Mouse (Mus musculus) heart, embryonic 16.5 days (tissue): ENCODE measurements at regions not wholly inside any gene's neighbourhood (a gene's known extent, or its start where the extent isn't known, plus 50 kb on each side); places are given as distances from the start of the nearest gene placed in this dataset.

Experiments
- ATAC-seq: fragments of 200-750 bp; cut with Nextera tagmentation; replicated peaks from 2 replicates; pipeline ENCODE4 v1.8.0; 2017; ENCODE audit warnings: moderate number of reproducible peaks; ENCODE audit not compliant: insufficient read depth, low FRiP score; ENCODE audit errors: extremely low read depth
- H3K27ac ChIP-seq: fragments of 300-500 bp; sonication (generic); 2 replicates; pipeline ENCODE4 v1.5.1; 2014; ENCODE audit warnings: mild to moderate bottlenecking, low read length, control low read depth, moderate library complexity
- H3K27me3 ChIP-seq: fragments of 300-500 bp; sonication (generic); 2 replicates; pipeline ENCODE4 v1.6.1; 2014; ENCODE audit warnings: low read length, mixed read lengths; ENCODE audit not compliant: control insufficient read depth, insufficient read depth
- H3K36me3 ChIP-seq: fragments of 300-500 bp; sonication (generic); 2 replicates; pipeline ENCODE4 v1.6.1; 2014; ENCODE audit not compliant: control insufficient read depth, insufficient read depth
- H3K4me1 ChIP-seq: fragments of 300-500 bp; sonication (generic); 2 replicates; pipeline ENCODE4 v1.6.1; 2014; ENCODE audit warnings: low read length, mixed read lengths; ENCODE audit not compliant: control insufficient read depth, insufficient read depth
- H3K4me2 ChIP-seq: fragments of 300-500 bp; sonication (generic); 2 replicates; pipeline ENCODE4 v1.6.1; 2014; ENCODE audit warnings: low read depth, mild to moderate bottlenecking, control low read depth, low read length
- H3K4me3 ChIP-seq: fragments of 300-500 bp; sonication (generic); 2 replicates; pipeline ENCODE4 v1.5.1; 2014; ENCODE audit warnings: mild to moderate bottlenecking, control low read depth, low read length
- H3K9ac ChIP-seq: fragments of 300-500 bp; sonication (generic); 2 replicates; pipeline ENCODE4 v1.6.1; 2014; ENCODE audit warnings: low read length, control low read depth
- H3K9me3 ChIP-seq: fragments of 300-500 bp; sonication (generic); replicated peaks from 2 replicates; pipeline ENCODE4 v1.6.1; 2016; ENCODE audit warnings: low read length; ENCODE audit not compliant: control insufficient read depth
- WGBS: fragments of 180-500 bp; shearing (Covaris S2); extraction: QIAGEN DNeasy Blood & Tissue Kit; methylation state at CpG from one replicate; pipeline ENCODE4 v1.1.7; 2014; 5-methylcytosine and 5-hydroxymethylcytosine counted together

GRCm38 (mm10) chr1:50831663-50832062, 68.8 kb upstream of the Tmeff2 start:
- no peak for ATAC-seq
- Histone ChIP-seq H3K4me3 (no peak overlapping the region), H3K27me3 (no peaks in the 10 kb centered on the region), H3K9ac (no peak overlapping the region), H3K4me2 (no peak overlapping the region), H3K36me3 (no peaks in the 10 kb centered on the region), H3K27ac (no peak overlapping the region), H3K4me1 (no peaks in the 10 kb centered on the region), H3K9me3 (no peaks in the 10 kb centered on the region)
- 44% methylated on average over 1 of the region's 1 CpGs for WGBS

GRCm38 (mm10) chr1:50836123-50836522, 64.3 kb upstream of the Tmeff2 start:
- H3K9ac ChIP-seq: no peak overlapping the region
- no peak for ATAC-seq
- H3K4me1 ChIP-seq: no peaks in the 10 kb centered on the region
- 57% methylated on average over 6 of the region's 6 CpGs for WGBS
- no peaks in the 10 kb centered on the region for H3K36me3 ChIP-seq
- no peaks in the 10 kb centered on the region for H3K9me3 ChIP-seq
- H3K4me2 ChIP-seq: no peak overlapping the region
- H3K27me3 ChIP-seq: no peaks in the 10 kb centered on the region
- no peak overlapping the region for H3K4me3 ChIP-seq
- no peak overlapping the region for H3K27ac ChIP-seq

- 54% methylated on average over 1 of the region's 1 CpGs for WGBS
- H3K4me3 ChIP-seq: no peak overlapping the region
- H3K27ac ChIP-seq: no peak overlapping the region
- no peaks in the 10 kb centered on the region for H3K36me3 ChIP-seq
- no peaks in the 10 kb centered on the region for H3K27me3 ChIP-seq
- H3K4me1 ChIP-seq: no peaks in the 10 kb centered on the region
- ATAC-seq: no peak
- no peak overlapping the region for H3K4me2 ChIP-seq
- no peak overlapping the region for H3K9ac ChIP-seq
- no peaks in the 10 kb centered on the region for H3K9me3 ChIP-seq
Observed at GRCm38 (mm10) chr1:50847156-50847555, 53.3 kb upstream of the Tmeff2 start.
